Mouse (Mus musculus): ENCODE measurements around the gene Cyp2e1.
"Not testable (repeated sequence)": the region's sequence is repeated elsewhere in the genome, so short reads cannot be mapped to it uniquely, and the experiment has no call there.

Cyp2e1 gene

GRCm38 (mm10) chr7:140763447-140764020 is at the start of gene Cyp2e1:
TSS of gene Cyp2e1 (plus strand) at chr7:140763739.
- CTCF ChIA-PET: no interaction called here

GRCm38 (mm10) chr7:140717155-140718055 is 46.1 kb upstream of the Cyp2e1 start:
- CTCF ChIA-PET: no interaction called here

- CTCF ChIA-PET: no interaction called here
Measured at GRCm38 (mm10) chr7:140721095-140721494, 42.4 kb upstream of the Cyp2e1 start.

GRCm38 (mm10) chr7:140725558-140725957 is 38.0 kb upstream of the Cyp2e1 start:
- CTCF ChIA-PET: no interaction called here

GRCm38 (mm10) chr7:140733162-140733561 is 30.4 kb upstream of the Cyp2e1 start:
- CTCF ChIA-PET: no interaction called here

- CTCF ChIA-PET: no interaction called here
Measured at GRCm38 (mm10) chr7:140747402-140747801, 16.1 kb upstream of the Cyp2e1 start.

- CTCF ChIA-PET: no interaction called here
Measured at GRCm38 (mm10) chr7:140748116-140748826, 15.3 kb upstream of the Cyp2e1 start.

- CTCF ChIA-PET: no interaction called here
Measured at GRCm38 (mm10) chr7:140748827-140749160, 14.7 kb upstream of the Cyp2e1 start.

- CTCF ChIA-PET: interaction anchor here (0.6 kb wide), 1 partner anchor 1858 kb away, joined by 4 read pairs; no protein-coding TSS in a partner anchor
Measured at GRCm38 (mm10) chr7:140754556-140754955, 9.0 kb upstream of the Cyp2e1 start.

- CTCF ChIA-PET: no interaction called here
Measured at GRCm38 (mm10) chr7:140756151-140756854, 7.2 kb upstream of the Cyp2e1 start.

GRCm38 (mm10) chr7:140760647-140761046 is 2.9 kb upstream of the Cyp2e1 start:
- CTCF ChIA-PET: no interaction called here

- CTCF ChIA-PET: not testable (repeated sequence)
Measured at GRCm38 (mm10) chr7:140765391-140765790, 1.9 kb downstream of the Cyp2e1 start.

GRCm38 (mm10) chr7:140765888-140766739 is 2.6 kb downstream of the Cyp2e1 start:
- CTCF ChIA-PET: no interaction called here

GRCm38 (mm10) chr7:140780548-140780947 is 17.0 kb downstream of the Cyp2e1 start:
- CTCF ChIA-PET: no interaction called here

GRCm38 (mm10) chr7:140787406-140788052 is 24.0 kb downstream of the Cyp2e1 start, which contains the start of gene Syce1:
TSS of gene Syce1 (minus strand) at chr7:140787852.
- CTCF ChIA-PET: no interaction called here

GRCm38 (mm10) chr7:140788053-140788435 is 24.5 kb downstream of the Cyp2e1 start:
- CTCF ChIA-PET: no interaction called here

- CTCF ChIA-PET: no interaction called here
Measured at GRCm38 (mm10) chr7:140793541-140793940, 30.0 kb downstream of the Cyp2e1 start.

GRCm38 (mm10) chr7:140797619-140798018 is 34.1 kb downstream of the Cyp2e1 start:
- CTCF ChIA-PET: no interaction called here

- CTCF ChIA-PET: no interaction called here
Measured at GRCm38 (mm10) chr7:140798212-140798611, 34.7 kb downstream of the Cyp2e1 start.

- CTCF ChIA-PET: no interaction called here
Measured at GRCm38 (mm10) chr7:140802629-140803028, 39.1 kb downstream of the Cyp2e1 start.

GRCm38 (mm10) chr7:140805704-140806103 is 42.2 kb downstream of the Cyp2e1 start:
- CTCF ChIA-PET: no interaction called here
